Mouse (Mus musculus) liver, embryonic 14.5 days (tissue): ENCODE measurements around the gene Echdc2. TPM values are rescaled to one million over a fixed set of nuclear protein-coding genes. Genes with fewer than 3 reads are reported as not detected.

Source experiments
- ATAC-seq: fragments of 200-750 bp; cut with Nextera tagmentation; 2 replicates; pipeline ENCODE4 v1.8.0; 2017; ENCODE audit warnings: moderate number of reproducible peaks, mild to moderate bottlenecking, moderate library complexity; ENCODE audit not compliant: insufficient read depth
- DNase-seq, 3 experiments: peaks; one replicate each; pipeline ENCODE4 v3.0.0-alpha.2; 2012 to 2013; ENCODE audit warnings: low read depth in 3 of 3, low spot score in 3 of 3
- H3K27ac ChIP-seq: fragments of 300-500 bp; sonication (generic); 2 replicates; pipeline ENCODE4 v1.5.1; 2014; ENCODE audit warnings: moderate library complexity, mild to moderate bottlenecking, control low read depth, inconsistent platforms
- H3K27me3 ChIP-seq: fragments of 300-500 bp; sonication (generic); 2 replicates; pipeline ENCODE4 v1.6.1; 2014; ENCODE audit warnings: mild to moderate bottlenecking, low read length, moderate library complexity; ENCODE audit not compliant: control insufficient read depth, insufficient read depth
- H3K36me3 ChIP-seq: fragments of 300-500 bp; sonication (generic); replicated peaks from 2 replicates; pipeline ENCODE4 v1.6.1; 2014; ENCODE audit warnings: low read depth; ENCODE audit not compliant: control insufficient read depth, insufficient read depth
- H3K4me1 ChIP-seq, 2 experiments: fragments of 200-500 bp in 1 of 2; fragments of 300-500 bp in 1 of 2; sonication (generic) in 1 of 2; replicated peaks; 2 replicates each; pipeline ENCODE4 v1.6.1; 2012 to 2014; ENCODE audit warnings: antibody characterized with exemption in 1 of 2, inconsistent platforms in 1 of 2, low read length in 1 of 2; ENCODE audit not compliant: control insufficient read depth in 2 of 2, insufficient read depth in 2 of 2
- H3K4me2 ChIP-seq: fragments of 300-500 bp; sonication (generic); 2 replicates; pipeline ENCODE4 v1.6.1; 2014; ENCODE audit warnings: low read depth, mild to moderate bottlenecking, control low read depth, moderate library complexity
- H3K4me3 ChIP-seq, 2 experiments: fragments of 200-500 bp in 1 of 2; fragments of 300-500 bp in 1 of 2; sonication (generic) in 1 of 2; 2 replicates each; pipeline ENCODE4 v1.5.1; 2012 to 2014; ENCODE audit warnings: low read depth in 2 of 2, low read length in 2 of 2, mild to moderate bottlenecking in 2 of 2, control low read depth in 1 of 2, inconsistent platforms in 1 of 2, moderate library complexity in 1 of 2; ENCODE audit not compliant: insufficient read depth in 1 of 2
- H3K9ac ChIP-seq: fragments of 300-500 bp; sonication (generic); replicated peaks from 2 replicates; pipeline ENCODE4 v1.6.1; 2014; ENCODE audit warnings: mild to moderate bottlenecking, control low read depth, moderate library complexity
- H3K9me3 ChIP-seq: fragments of 300-500 bp; sonication (generic); 2 replicates; pipeline ENCODE4 v1.6.1; 2016; ENCODE audit warnings: low read length, mixed read lengths; ENCODE audit not compliant: control insufficient read depth
- CTCF ChIP-seq: IDR thresholded peaks from 2 replicates; pipeline ENCODE4 v1.5.1; 2016; ENCODE audit warnings: antibody characterized with exemption, low read depth, control low read depth
- EP300 ChIP-seq: IDR thresholded peaks from 2 replicates; pipeline ENCODE4 v1.6.1; 2016; ENCODE audit warnings: antibody characterized with exemption, low read depth
- WGBS: fragments of 180-500 bp; shearing (Covaris S2); extraction: QIAGEN DNeasy Blood & Tissue Kit; methylation state at CpG from one replicate; pipeline ENCODE4 v1.1.7; 2014; ENCODE audit not compliant: insufficient replicate concordance; 5-methylcytosine and 5-hydroxymethylcytosine counted together
- polyA plus RNA-seq, 2 experiments: library from polyadenylated mRNA; depleted of rRNA in 1 of 2; stranded (reverse) in 1 of 2; unstranded in 1 of 2; fragments of >200 nt; fragmentation: Nextera tagmentation in 1 of 2; extraction: Ambion mirVana in 1 of 2; gene quantifications; 2 replicates each; pipeline versions ENCODE4 v1.2.1 to v1.2.3; 2012 to 2014

The Echdc2 gene
- polyA plus RNA-seq, 2 experiments = 11.1 to 12.7 TPM

DNA sequence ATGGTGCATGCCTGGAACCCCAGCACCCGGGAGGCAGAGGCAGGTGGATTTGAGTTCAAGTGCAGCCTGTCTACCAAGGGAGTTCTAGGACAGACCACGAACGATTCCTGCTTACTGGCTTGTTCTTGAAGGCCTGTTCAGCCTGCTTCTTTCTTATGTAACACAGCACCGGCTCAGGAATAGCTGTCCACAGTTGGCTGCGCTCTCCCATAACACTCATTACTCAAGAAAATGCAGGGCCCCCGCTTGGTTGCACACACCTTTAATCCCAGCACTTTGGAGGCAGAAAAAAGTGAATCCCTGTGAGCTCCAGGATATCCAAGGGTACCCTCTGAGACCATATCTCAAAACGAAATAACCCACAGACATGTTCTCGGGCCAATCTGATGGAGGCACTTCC, 3.3 kb upstream of the Echdc2 start:
- peaks cover 8% of the 10 kb centered on the region for H3K27me3 ChIP-seq
- H3K36me3 ChIP-seq = no peaks in the 10 kb centered on the region
- no peak for TF ChIP-seq EP300
- TF ChIP-seq CTCF = no peak
- H3K9ac ChIP-seq = no peak overlapping the region
- H3K4me3 ChIP-seq = no peak overlapping the region
- H3K9me3 ChIP-seq = no peaks in the 10 kb centered on the region
- no peaks in the 10 kb centered on the region for H3K4me1 ChIP-seq
- 73% methylated on average over 8 of the region's 8 CpGs for WGBS
- ATAC-seq = no peak
- H3K27ac ChIP-seq = no peak overlapping the region
- no peak overlapping the region for H3K4me2 ChIP-seq
- no peak for DNase-seq

DNA sequence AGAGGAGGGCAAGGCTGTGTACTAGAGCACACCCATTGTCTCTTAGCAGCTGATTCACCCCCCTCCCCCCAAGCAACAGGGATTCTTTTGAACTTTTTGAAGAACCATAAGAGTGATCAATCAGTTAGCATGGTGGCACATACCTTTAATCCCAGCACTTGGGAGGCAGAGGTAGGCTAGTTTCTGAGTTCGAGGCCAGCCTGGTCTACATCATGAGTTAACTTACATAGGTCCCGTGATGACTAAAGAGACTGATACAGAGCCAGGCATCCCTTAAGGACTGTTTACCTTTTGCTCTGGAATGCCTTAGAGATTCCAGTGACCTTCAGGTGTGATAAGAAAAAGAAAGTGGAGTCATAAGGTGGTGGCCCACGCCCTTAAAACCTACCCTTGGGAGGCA, 1.9 kb upstream of the Echdc2 start:
- ATAC-seq = no peak
- TF ChIP-seq EP300 (no peak), CTCF (no peak)
- H3K4me2 ChIP-seq = no peak overlapping the region

DNA sequence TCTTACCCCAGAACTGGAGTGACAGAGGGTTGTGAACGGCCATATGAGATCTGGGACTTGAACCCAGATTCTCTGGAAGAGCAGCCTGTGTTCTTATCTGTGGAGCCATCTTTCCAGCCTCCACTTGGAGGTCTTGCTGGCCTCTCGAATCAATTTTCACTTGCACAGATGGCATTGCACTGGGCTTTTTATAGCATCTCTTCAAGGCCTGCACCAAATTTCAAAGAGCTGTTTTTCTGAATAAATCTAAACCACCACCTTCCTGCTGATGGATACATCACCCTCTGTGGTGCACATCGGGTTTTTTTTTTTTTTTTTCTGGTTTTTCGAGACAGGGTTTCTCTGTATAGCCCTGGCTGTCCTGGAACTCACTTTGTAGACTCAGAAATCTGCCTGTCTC, 1.6 kb downstream of the Echdc2 start:
- DNase-seq (no peak), ATAC-seq (no peak)
- WGBS = 56% methylated on average over 4 of the region's 4 CpGs
- no peak overlapping the region for H3K27ac ChIP-seq
- no peak overlapping the region for H3K4me2 ChIP-seq
- peaks cover 8% of the 10 kb centered on the region for H3K27me3 ChIP-seq
- H3K4me1 ChIP-seq = no peaks in the 10 kb centered on the region
- H3K4me3 ChIP-seq = no peak overlapping the region
- no peaks in the 10 kb centered on the region for H3K36me3 ChIP-seq
- TF ChIP-seq EP300 (no peak), CTCF (no peak)
- H3K9me3 ChIP-seq = no peaks in the 10 kb centered on the region
- H3K9ac ChIP-seq = no peak overlapping the region

More for the DNA sequence above, 1.9 kb upstream of the Echdc2 start:
- H3K36me3 ChIP-seq = no peaks in the 10 kb centered on the region
- peaks cover 8% of the 10 kb centered on the region for H3K27me3 ChIP-seq
- H3K4me3 ChIP-seq = no peak overlapping the region
- DNase-seq = no peak
- H3K27ac ChIP-seq = no peak overlapping the region
- 49% methylated on average over 3 of the region's 3 CpGs for WGBS
- no peaks in the 10 kb centered on the region for H3K9me3 ChIP-seq
- H3K4me1 ChIP-seq = no peaks in the 10 kb centered on the region
- H3K9ac ChIP-seq = no peak overlapping the region

DNA sequence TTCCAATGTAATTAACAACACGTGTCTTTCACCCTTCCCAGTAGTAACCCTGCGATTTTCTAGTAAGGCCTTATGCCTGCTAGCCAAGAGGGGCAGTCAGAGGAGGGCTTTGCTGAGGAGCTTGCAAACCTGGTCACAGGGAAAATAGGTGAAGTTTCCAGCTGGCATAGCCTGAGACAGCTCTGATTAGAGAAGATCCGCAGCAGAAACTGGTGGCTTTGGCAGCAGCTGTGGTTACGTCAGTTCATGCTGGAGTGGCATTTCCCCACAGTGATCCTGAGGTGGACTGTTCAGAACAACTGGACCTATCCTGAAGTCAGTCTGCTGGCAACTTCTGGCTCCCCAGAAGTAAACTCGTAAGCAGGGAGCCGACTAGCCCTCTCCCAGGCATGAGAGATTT, 2.8 kb downstream of the Echdc2 start:
- Histone ChIP-seq H3K27me3 (peaks cover 8% of the 10 kb centered on the region), H3K27ac (no peak overlapping the region)

DNA sequence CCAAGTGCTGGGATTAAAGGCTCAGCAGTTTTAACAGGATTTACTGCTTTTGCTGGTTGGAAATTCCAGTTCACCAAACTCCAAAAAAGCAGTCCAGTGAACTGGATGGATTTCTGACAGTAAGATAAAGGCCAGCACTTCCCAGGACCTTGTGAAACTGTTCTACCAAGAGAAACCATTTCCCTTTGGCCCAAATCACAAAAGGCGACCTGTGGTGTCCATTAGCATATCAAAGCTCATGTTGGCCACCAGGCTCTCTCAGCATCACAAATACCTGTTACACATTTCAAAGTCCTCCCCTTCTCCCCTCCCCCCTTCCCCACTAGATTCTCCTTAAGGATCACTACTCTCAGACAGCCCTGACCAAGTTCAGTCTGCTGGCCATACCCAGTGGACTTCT, 17.0 kb downstream of the Echdc2 start:
- H3K27me3 ChIP-seq = no peaks in the 10 kb centered on the region
- no peaks in the 10 kb centered on the region for H3K4me1 ChIP-seq
- TF ChIP-seq EP300 = no peak
- TF ChIP-seq CTCF = no peak
- ATAC-seq = no peak
- no peak overlapping the region for H3K27ac ChIP-seq
- no peak overlapping the region for H3K4me2 ChIP-seq
- no peaks in the 10 kb centered on the region for H3K9me3 ChIP-seq
- H3K36me3 ChIP-seq = no peaks in the 10 kb centered on the region
- H3K4me3 ChIP-seq = no peak overlapping the region
- 54% methylated on average over 1 of the region's 1 CpGs for WGBS
- no peak overlapping the region for H3K9ac ChIP-seq
- no peak for DNase-seq

More for the DNA sequence above, 2.8 kb downstream of the Echdc2 start:
- Histone ChIP-seq H3K4me2 (no peak overlapping the region), H3K4me1 (no peaks in the 10 kb centered on the region), H3K4me3 (no peak overlapping the region), H3K9me3 (no peaks in the 10 kb centered on the region), H3K36me3 (no peaks in the 10 kb centered on the region), H3K9ac (no peak overlapping the region)
- ATAC-seq (no peak), DNase-seq (no peak)
- TF ChIP-seq CTCF (no peak), EP300 (no peak)
- 72% methylated on average over 6 of the region's 6 CpGs for WGBS
